Mouse (Mus musculus) erythroblast, adult 5-6 weeks (primary cell): ENCODE data around the gene Dysf. TPM values are rescaled to one million over a fixed set of nuclear protein-coding genes. Genes with fewer than 3 reads are reported as not detected.

Experiments
- ATAC-seq: replicated peaks from 2 replicates; pipeline ENCODE4 v1.8.0; 2016; ENCODE audit warnings: moderate number of reproducible peaks, mild to moderate bottlenecking, moderate TSS enrichment, inconsistent platforms; ENCODE audit not compliant: poor library complexity, low FRiP score, severe bottlenecking
- total RNA-seq, 2 experiments: library from RNA; stranded (forward) in 1 of 2; stranded (reverse) in 1 of 2; fragments of 150-400 nt in 1 of 2; fragments of 200-764, 138-1000 nt in 1 of 2; gene quantifications; 2 replicates each; pipeline versions ENCODE4 v1.2.3 to v1.2.4; 2015 to 2017; ENCODE audit warnings: low replicate concordance in 2 of 2

The Dysf gene
- total RNA-seq, 2 experiments from 2014 or later = under 0.01 TPM; not detected in 1

- ATAC-seq = no peak
Measured at GRCm38 (mm10) chr6:84044679-84045078, 36.3 kb downstream of the Dysf start.

- no peak for ATAC-seq
Measured at GRCm38 (mm10) chr6:84048856-84049255, 40.5 kb downstream of the Dysf start.

GRCm38 (mm10) chr6:84050238-84050637 is 41.8 kb downstream of the Dysf start:
- no peak for ATAC-seq

GRCm38 (mm10) chr6:84051032-84051431 is 42.6 kb downstream of the Dysf start:
- no peak for ATAC-seq

GRCm38 (mm10) chr6:84053874-84054530 is 45.6 kb downstream of the Dysf start:
- ATAC-seq = no peak

- ATAC-seq = no peak
Measured at GRCm38 (mm10) chr6:84055619-84056018, 47.2 kb downstream of the Dysf start.

GRCm38 (mm10) chr6:84057216-84057615 is 48.8 kb downstream of the Dysf start:
- ATAC-seq = no peak

GRCm38 (mm10) chr6:84058671-84059141 is 50.3 kb downstream of the Dysf start:
- no peak for ATAC-seq

- no peak for ATAC-seq
Measured at GRCm38 (mm10) chr6:84059771-84060414, 51.5 kb downstream of the Dysf start.

GRCm38 (mm10) chr6:84061328-84061727 is 52.9 kb downstream of the Dysf start:
- no peak for ATAC-seq

- no peak for ATAC-seq
Measured at GRCm38 (mm10) chr6:84062541-84062940, 54.2 kb downstream of the Dysf start.

GRCm38 (mm10) chr6:84068236-84068635 is 59.8 kb downstream of the Dysf start:
- ATAC-seq = no peak

GRCm38 (mm10) chr6:84070251-84070650 is 61.9 kb downstream of the Dysf start:
- ATAC-seq = no peak

GRCm38 (mm10) chr6:84072574-84072973 is 64.2 kb downstream of the Dysf start:
- no peak for ATAC-seq

- ATAC-seq = no peak
Measured at GRCm38 (mm10) chr6:84078172-84078571, 69.8 kb downstream of the Dysf start.

- ATAC-seq = no peak
Measured at GRCm38 (mm10) chr6:84080631-84081030, 72.2 kb downstream of the Dysf start.

GRCm38 (mm10) chr6:84084757-84085156 is 76.4 kb downstream of the Dysf start:
- no peak for ATAC-seq

GRCm38 (mm10) chr6:84093473-84093872 is 85.1 kb downstream of the Dysf start:
- ATAC-seq = no peak

GRCm38 (mm10) chr6:84094536-84094935 is 86.1 kb downstream of the Dysf start:
- ATAC-seq = no peak

GRCm38 (mm10) chr6:84094998-84095397 is 86.6 kb downstream of the Dysf start:
- 0 out of 2 replicates have a peak, but pooled peaks have one; percentile 53 for ATAC-seq

- 0 out of 2 replicates have a peak, but pooled peaks have one; percentile 50 for ATAC-seq
Measured at GRCm38 (mm10) chr6:84095882-84096281, 87.5 kb downstream of the Dysf start.
